In genomic region chr7:80339371-80339770, GRCm38 (mm10) we compare ENCODE assay signal across 8 mouse cellular contexts. TPM values are rescaled to one million over a fixed set of nuclear protein-coding genes. Genes with fewer than 3 reads are reported as not detected.
DNase-seq lines count a peak whose midpoint lies in the region; ATAC-seq and TF ChIP-seq lines count a peak whose summit lies in the region.

No protein-coding gene starts in this region.

- no peak overlapping the region for H3K27ac ChIP-seq in cortical plate, adult 2 months (ENCODE audit: insufficient read depth, low read length)

- H3K4me1 ChIP-seq in cortical plate, adult 2 months (ENCODE audit: control insufficient read depth, insufficient read depth, low read length), result no peaks in the 10 kb centered on the region; the same call in none of the 2 replicates

- no peak for TF ChIP-seq POLR2A in cortical plate, adult 2 months (IDR thresholded peaks at IDR 0.05; ENCODE audit: extremely low read depth, insufficient read depth, low read length)
- TF ChIP-seq POLR2A in myocyte (IDR thresholded peaks at IDR 0.05; ENCODE audit: insufficient read length, low read depth), result no peak

- H3K4me2 ChIP-seq in myocyte (ENCODE audit: low read depth), result peak overlapping the region; percentile 94

- H3ac ChIP-seq in myocyte (ENCODE audit: control insufficient read depth, insufficient read length), result peak overlapping the region; percentile 63

- no peaks in the 10 kb centered on the region for H3K36me3 ChIP-seq in myocyte (ENCODE audit: control insufficient read depth, insufficient read depth)

- H3K79me2 ChIP-seq in myocyte (ENCODE audit: control insufficient read depth, insufficient read depth), result peaks cover 15% of the 10 kb centered on the region

- no peaks in the 10 kb centered on the region for H3K27me3 ChIP-seq in myocyte (ENCODE audit: control insufficient read depth, insufficient read depth, insufficient read length)

- H3K4me3 ChIP-seq in cortical plate, adult 2 months (ENCODE audit: insufficient read depth, low read length), result peak overlapping the region; percentile 60
- H3K4me3 ChIP-seq in myocyte, result peak overlapping the region; percentile 74

- TF ChIP-seq CTCF in cortical plate, adult 2 months (IDR thresholded peaks at IDR 0.05; ENCODE audit: extremely low read depth, insufficient read depth, low read length), result no peak

- no peak for ATAC-seq in inflammation-experienced regulatory T-cells, adult 6 months

- peak; percentile 37 to 55 for DNase-seq in spleen, postnatal 10 days (ENCODE audit: low spot score in 2 of 2)
- DNase-seq in spleen, postnatal 4 days (ENCODE audit: low spot score in 2 of 2), result no peak
- peak; percentile 41 for DNase-seq in heart, postnatal 4 days
- DNase-seq in liver, result peak; percentile 45
- no peak for DNase-seq in gastrocnemius, postnatal 36 days

- intact Hi-C loops in gastrocnemius, postnatal 36 days (cut with DNase I), result no loop called here

TF ChIP-seq in myocyte, 11 proteins besides CTCF, POLR2A, EP300 and RAD21:
- TF ChIP-seq MYOD1 (IDR thresholded peaks at IDR 0.05; ENCODE audit: control insufficient read depth in 1 of 3, insufficient read length in 2 of 3, low read depth in 2 of 3) (peak in 1 of 3 experiments; percentile 3), MYOG (IDR thresholded peaks at IDR 0.05; ENCODE audit: control insufficient read depth in 1 of 3, insufficient read depth in 1 of 3, insufficient read length in 2 of 3, low read depth in 2 of 3) (no peak)
TF ChIP-seq in myocyte: peak in this region for 1.

RNA-seq across cellular contexts. Expression of gene Unc45a, which starts 1.4 kb away (rescaled TPM):
- polyA plus RNA-seq in cortical plate, adult 2 months (2012; rRNA removed), result 55.4 and 56.8 TPM in 2 replicates
- 10 to 100 TPM; 22.9 to 24.9 TPM for total RNA-seq in heart, postnatal 4 days (2021)
- polyA plus RNA-seq in myocyte (2012; fragmentation: generic; extraction: Trizol), result 38.4 TPM
- 10 to 100 TPM; 39.3 to 51.1 (median 40.1) TPM for polyA plus RNA-seq in inflammation-experienced regulatory T-cells, adult 6 months (2017; shearing (Covaris generic))
- total RNA-seq in gastrocnemius, postnatal 36 days (2021), result 10 to 100 TPM in 1 of 2 experiments, 1 to 10 TPM in 1; 9.7 to 12.1 TPM

RNA-seq across cellular contexts. Expression of gene Hddc3, which starts 3.5 kb away (rescaled TPM):
- polyA plus RNA-seq in cortical plate, adult 2 months (2012; rRNA removed), result 54.6 and 61.3 TPM in 2 replicates
- total RNA-seq in heart, postnatal 4 days (2021), result 10 to 100 TPM; 40.9 to 42.1 TPM
- 83.3 TPM for polyA plus RNA-seq in myocyte (2012; fragmentation: generic; extraction: Trizol)
- polyA plus RNA-seq in inflammation-experienced regulatory T-cells, adult 6 months (2017; shearing (Covaris generic)), result 10 to 100 TPM in 1 of 3 experiments, 1 to 10 TPM in 2; 1.8 to 12.2 (median 8.2) TPM
- 10 to 100 TPM; 17.6 to 21.1 TPM for total RNA-seq in gastrocnemius, postnatal 36 days (2021)

RNA-seq across cellular contexts. Expression of gene Rccd1, which starts 15.1 kb away (rescaled TPM):
- polyA plus RNA-seq in cortical plate, adult 2 months (2012; rRNA removed), result 17.4 and 23.3 TPM in 2 replicates
- 1 to 10 TPM; 8.5 to 9.5 TPM for total RNA-seq in heart, postnatal 4 days (2021)
- 8.4 TPM for polyA plus RNA-seq in myocyte (2012; fragmentation: generic; extraction: Trizol)
- polyA plus RNA-seq in inflammation-experienced regulatory T-cells, adult 6 months (2017; shearing (Covaris generic)), result 10 to 100 TPM in 1 of 3 experiments, 1 to 10 TPM in 2; 3.4 to 10.0 (median 6.5) TPM
- 1 to 10 TPM; 5.2 to 9.9 TPM for total RNA-seq in gastrocnemius, postnatal 36 days (2021)

RNA-seq across cellular contexts. Expression of gene Man2a2, which starts 31.8 kb away (rescaled TPM):
- polyA plus RNA-seq in cortical plate, adult 2 months (2012; rRNA removed), result 112 and 115 TPM in 2 replicates
- 10 to 100 TPM; 65.0 to 65.6 TPM for total RNA-seq in heart, postnatal 4 days (2021)
- polyA plus RNA-seq in myocyte (2012; fragmentation: generic; extraction: Trizol), result 35.7 TPM
- 10 to 100 TPM; 11.1 to 30.9 (median 16.4) TPM for polyA plus RNA-seq in inflammation-experienced regulatory T-cells, adult 6 months (2017; shearing (Covaris generic))
- 100 to 1,000 TPM; 139 to 157 TPM for total RNA-seq in gastrocnemius, postnatal 36 days (2021)

RNA-seq across cellular contexts. Expression of gene Prc1, which starts 45.1 kb away (rescaled TPM):
- polyA plus RNA-seq in cortical plate, adult 2 months (2012; rRNA removed), result 0.98 and 3.0 TPM in 2 replicates
- total RNA-seq in heart, postnatal 4 days (2021), result 100 to 1,000 TPM; 132 to 141 TPM
- polyA plus RNA-seq in myocyte (2012; fragmentation: generic; extraction: Trizol), result 25.5 TPM
- polyA plus RNA-seq in inflammation-experienced regulatory T-cells, adult 6 months (2017; shearing (Covaris generic)), result 100 to 1,000 TPM in 1 of 3 experiments, 10 to 100 TPM in 2; 11.6 to 139 (median 16.8) TPM
- 1 to 10 TPM; 1.2 to 1.3 TPM for total RNA-seq in gastrocnemius, postnatal 36 days (2021)

Comparison
In these comparisons a context has a peak if more than half of its experiments do, and no peak if none do; other contexts are left out.
1. DNase-seq: peak in spleen, postnatal 10 days (2 of 2), heart, postnatal 4 days (single experiment) and liver (single experiment); none in spleen, postnatal 4 days (0 of 2) and gastrocnemius, postnatal 36 days (0 of 2).